Mouse (Mus musculus): ENCODE results near the gene Pakap. TPM values are rescaled to one million over a fixed set of nuclear protein-coding genes. Genes with fewer than 3 reads are reported as not detected.

Gene Pakap
- polyA plus RNA-seq, 1 experiment from 2014 or later, result 4.7 TPM

- ATAC-seq, result no peak
- Histone ChIP-seq H3K27me3 (no peaks in the 10 kb centered on the region), H3K4me3 (no peak overlapping the region), H3K4me1 (no peaks in the 10 kb centered on the region), H3K9ac (no peak overlapping the region), H3K4me2 (no peak overlapping the region), H3K27ac (no peak overlapping the region), H3K9me3 (replicated peaks) (no peaks in the 10 kb centered on the region), H3K36me3 (ENCODE audit: poor library complexity, severe bottlenecking) (no peaks in the 10 kb centered on the region)
- 85% methylated on average over 11 of the region's 11 CpGs for WGBS
These were observed 135.8 kb downstream of the Pakap start for GRCm38 (mm10) chr4:57703574-57704470.

- ATAC-seq, result no peak
- Histone ChIP-seq H3K9ac (no peak overlapping the region), H3K4me2 (no peak overlapping the region), H3K4me3 (no peak overlapping the region), H3K36me3 (ENCODE audit: poor library complexity, severe bottlenecking) (no peaks in the 10 kb centered on the region), H3K4me1 (no peaks in the 10 kb centered on the region), H3K27me3 (no peaks in the 10 kb centered on the region), H3K27ac (no peak overlapping the region), H3K9me3 (replicated peaks) (no peaks in the 10 kb centered on the region)
- WGBS, result 94% methylated on average over 7 of the region's 7 CpGs
These were observed 136.6 kb downstream of the Pakap start for GRCm38 (mm10) chr4:57704575-57704974.

GRCm38 (mm10) chr4:57715849-57716248 lies 147.9 kb downstream of the Pakap start:
- no peak for ATAC-seq
- Histone ChIP-seq H3K4me2 (no peak overlapping the region), H3K27me3 (no peaks in the 10 kb centered on the region), H3K4me3 (no peak overlapping the region), H3K9me3 (replicated peaks) (no peaks in the 10 kb centered on the region), H3K4me1 (peaks cover 2% of the 10 kb centered on the region; the same call in 1 of the 2 replicates), H3K36me3 (ENCODE audit: poor library complexity, severe bottlenecking) (no peaks in the 10 kb centered on the region), H3K27ac (no peak overlapping the region), H3K9ac (no peak overlapping the region)

- Histone ChIP-seq H3K36me3 (ENCODE audit: poor library complexity, severe bottlenecking) (no peaks in the 10 kb centered on the region), H3K9ac (no peak overlapping the region), H3K4me3 (no peak overlapping the region), H3K9me3 (replicated peaks) (no peaks in the 10 kb centered on the region), H3K27me3 (no peaks in the 10 kb centered on the region), H3K4me2 (no peak overlapping the region), H3K4me1 (peaks cover 2% of the 10 kb centered on the region; the same call in 1 of the 2 replicates), H3K27ac (no peak overlapping the region)
- no peak for ATAC-seq
- 47% methylated on average over 4 of the region's 4 CpGs for WGBS
These were observed 148.8 kb downstream of the Pakap start for GRCm38 (mm10) chr4:57716735-57717134.

- H3K4me1 ChIP-seq, result peaks cover 2% of the 10 kb centered on the region; the same call in 1 of the 2 replicates
- no peak for ATAC-seq
- no peak within 1 kb of the TSS for H3K27ac ChIP-seq
- no peaks in the 10 kb centered on the region for H3K36me3 ChIP-seq (ENCODE audit: poor library complexity, severe bottlenecking)
- WGBS, result 85% methylated on average over 9 of the region's 9 CpGs
- H3K9ac ChIP-seq, result no peak within 1 kb of the TSS
- no peaks in the 10 kb centered on the region for H3K9me3 ChIP-seq (replicated peaks)
- H3K27me3 ChIP-seq, result no peaks in the 10 kb centered on the region
- no peak within 1 kb of the TSS for H3K4me2 ChIP-seq
- H3K4me3 ChIP-seq, result no peak within 1 kb of the TSS
These were observed 149.4 kb downstream of the Pakap start, which contains the start of gene Akap2 for GRCm38 (mm10) chr4:57717354-57717753. Gene Akap2 (plus strand): TSS chr4:57717657.

- no peak overlapping the region for H3K4me2 ChIP-seq
- no peaks in the 10 kb centered on the region for H3K36me3 ChIP-seq (ENCODE audit: poor library complexity, severe bottlenecking)
- WGBS, result 93% methylated on average over 1 of the region's 1 CpGs
- peaks cover 2% of the 10 kb centered on the region; the same call in 1 of the 2 replicates for H3K4me1 ChIP-seq
- H3K9me3 ChIP-seq (replicated peaks), result no peaks in the 10 kb centered on the region
- no peak overlapping the region for H3K4me3 ChIP-seq
- H3K9ac ChIP-seq, result no peak overlapping the region
- ATAC-seq, result no peak
- H3K27me3 ChIP-seq, result no peaks in the 10 kb centered on the region
- no peak overlapping the region for H3K27ac ChIP-seq
These were observed 151.4 kb downstream of the Pakap start for GRCm38 (mm10) chr4:57719370-57719769.

GRCm38 (mm10) chr4:57720869-57721361 lies 152.9 kb downstream of the Pakap start:
- ATAC-seq, result no peak
- Histone ChIP-seq H3K9ac (no peak overlapping the region), H3K27me3 (no peaks in the 10 kb centered on the region), H3K27ac (no peak overlapping the region), H3K4me2 (no peak overlapping the region), H3K36me3 (ENCODE audit: poor library complexity, severe bottlenecking) (no peaks in the 10 kb centered on the region), H3K4me1 (peaks cover 2% of the 10 kb centered on the region; the same call in 1 of the 2 replicates), H3K9me3 (replicated peaks) (no peaks in the 10 kb centered on the region), H3K4me3 (no peak overlapping the region)
- WGBS, result 25% methylated on average over 7 of the region's 7 CpGs

- no peaks in the 10 kb centered on the region for H3K36me3 ChIP-seq (ENCODE audit: poor library complexity, severe bottlenecking)
- H3K4me1 ChIP-seq, result no peaks in the 10 kb centered on the region
- H3K4me2 ChIP-seq, result no peak overlapping the region
- WGBS, result 91% methylated on average over 4 of the region's 4 CpGs
- no peak overlapping the region for H3K27ac ChIP-seq
- no peaks in the 10 kb centered on the region for H3K9me3 ChIP-seq (replicated peaks)
- ATAC-seq, result no peak
- H3K27me3 ChIP-seq, result no peaks in the 10 kb centered on the region
- H3K9ac ChIP-seq, result no peak overlapping the region
- no peak overlapping the region for H3K4me3 ChIP-seq
These were observed 154.3 kb downstream of the Pakap start for GRCm38 (mm10) chr4:57722296-57722695.

GRCm38 (mm10) chr4:57723659-57724058 lies 155.7 kb downstream of the Pakap start:
- Histone ChIP-seq H3K9me3 (replicated peaks) (no peaks in the 10 kb centered on the region), H3K36me3 (ENCODE audit: poor library complexity, severe bottlenecking) (no peaks in the 10 kb centered on the region), H3K4me3 (no peak overlapping the region), H3K27me3 (no peaks in the 10 kb centered on the region), H3K4me1 (no peaks in the 10 kb centered on the region), H3K27ac (no peak overlapping the region), H3K9ac (no peak overlapping the region), H3K4me2 (no peak overlapping the region)
- WGBS, result 63% methylated on average over 2 of the region's 2 CpGs
- ATAC-seq, result no peak

GRCm38 (mm10) chr4:57725569-57725968 lies 157.6 kb downstream of the Pakap start:
- Histone ChIP-seq H3K36me3 (ENCODE audit: poor library complexity, severe bottlenecking) (no peaks in the 10 kb centered on the region), H3K4me3 (no peak overlapping the region), H3K9me3 (replicated peaks) (no peaks in the 10 kb centered on the region), H3K9ac (no peak overlapping the region), H3K27ac (no peak overlapping the region), H3K4me2 (no peak overlapping the region), H3K27me3 (no peaks in the 10 kb centered on the region), H3K4me1 (no peaks in the 10 kb centered on the region)
- WGBS, result 76% methylated on average over 1 of the region's 1 CpGs
- no peak for ATAC-seq

GRCm38 (mm10) chr4:57728611-57729183 lies 160.7 kb downstream of the Pakap start:
- Histone ChIP-seq H3K36me3 (ENCODE audit: poor library complexity, severe bottlenecking) (no peaks in the 10 kb centered on the region), H3K4me1 (no peaks in the 10 kb centered on the region), H3K4me3 (no peak overlapping the region), H3K27ac (no peak overlapping the region), H3K9ac (no peak overlapping the region), H3K4me2 (no peak overlapping the region), H3K27me3 (no peaks in the 10 kb centered on the region), H3K9me3 (replicated peaks) (no peaks in the 10 kb centered on the region)
- WGBS, result 88% methylated on average over 4 of the region's 4 CpGs
- no peak for ATAC-seq

GRCm38 (mm10) chr4:57730047-57730446 lies 162.1 kb downstream of the Pakap start:
- no peak for ATAC-seq
- H3K9me3 ChIP-seq (replicated peaks), result no peaks in the 10 kb centered on the region
- H3K27ac ChIP-seq, result no peak overlapping the region
- 92% methylated on average over 6 of the region's 6 CpGs for WGBS
- H3K36me3 ChIP-seq (ENCODE audit: poor library complexity, severe bottlenecking), result no peaks in the 10 kb centered on the region
- H3K4me2 ChIP-seq, result no peak overlapping the region
- no peaks in the 10 kb centered on the region for H3K4me1 ChIP-seq
- no peak overlapping the region for H3K4me3 ChIP-seq
- H3K9ac ChIP-seq, result no peak overlapping the region
- no peaks in the 10 kb centered on the region for H3K27me3 ChIP-seq

Data from forebrain, embryonic 13.5 days (tissue).